Mouse (Mus musculus): ENCODE results near the gene Vmn1r56.
"Not testable (repeated sequence)": the region's sequence is repeated elsewhere in the genome, so short reads cannot be mapped to it uniquely, and the experiment has no call there.

The Vmn1r56 gene

DNA sequence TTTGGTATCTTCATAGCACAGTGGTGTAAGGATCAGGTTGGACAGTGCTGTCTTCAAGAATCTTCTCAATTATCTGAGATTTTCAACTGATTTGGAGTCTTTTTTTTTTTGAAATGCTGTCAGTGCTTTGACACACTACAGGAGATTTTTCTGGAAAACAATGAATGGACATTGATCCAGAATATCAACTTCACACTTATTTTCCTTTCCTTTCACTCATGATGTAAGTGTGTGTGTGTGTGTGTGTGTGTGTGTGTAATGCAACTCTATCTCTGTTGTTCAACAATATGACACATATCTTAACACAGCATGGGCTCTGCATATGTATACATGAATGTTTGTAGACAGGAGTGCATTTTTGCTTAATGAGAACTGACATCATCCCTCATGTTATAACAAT lies at the start of gene Vmn1r56:
Vmn1r56 (minus strand) TSS at position 101 of the 400 bp plus-strand sequence.
- DNase-seq (ENCODE audit: low read depth), result not testable (repeated sequence)

GRCm38 (mm10) chr7:5218193-5218592 lies 21.6 kb upstream of the Vmn1r56 start, which contains the start of gene Vmn1r57:
Vmn1r57 (plus strand) TSS chr7:5218493.
- not testable (repeated sequence) for DNase-seq (ENCODE audit: low read depth)

DNA sequence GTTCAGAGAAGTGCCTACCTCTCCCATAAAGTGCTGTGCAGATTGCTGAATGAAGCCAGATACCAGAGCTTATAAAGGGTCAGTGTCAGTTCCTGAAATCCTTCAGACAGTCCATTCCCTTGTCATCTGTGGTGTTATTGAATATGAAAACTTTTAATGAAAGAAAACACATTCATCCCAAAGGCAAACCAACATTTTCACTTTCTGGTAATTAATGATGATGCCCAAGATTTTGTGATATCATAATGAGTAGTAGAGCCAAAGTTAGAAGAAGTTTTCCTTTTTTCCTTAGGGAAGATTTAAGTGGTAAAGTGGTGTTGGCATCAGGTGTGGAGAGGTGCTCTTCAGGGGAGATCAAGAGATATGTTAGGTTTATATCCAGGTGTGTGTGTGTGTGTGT lies 47.0 kb downstream of the Vmn1r56 start, which contains the start of gene Vmn1r55:
Vmn1r55 (minus strand) TSS at position 101 of the 400 bp plus-strand sequence.
- DNase-seq (ENCODE audit: low read depth), result not testable (repeated sequence)

Data from induced T-regulatory cell, adult 2 months (primary cell).